Mouse (Mus musculus): ENCODE data around the gene Sipa1l3.

- TF ChIP-seq CTCF (IDR thresholded peaks at IDR 0.05; ENCODE audit: extremely low read depth, insufficient read depth, low read length) (no peak), POLR2A (IDR thresholded peaks at IDR 0.05; ENCODE audit: extremely low read depth, insufficient read depth, low read length) (no peak)
Observed at GRCm38 (mm10) chr7:29374054-29374453, 144.4 kb downstream of the Sipa1l3 start.

Measured in cortical plate, adult 2 months (tissue).